Mouse (Mus musculus) thymus, postnatal 25 days (tissue): ENCODE measurements around the gene Emb.
A peak's percentile ranks its signal among the peaks of the same experiment; 100 is the strongest.

Source experiments
- DNase-seq: peaks from one replicate; pipeline ENCODE4 v3.0.0; 2022

Gene Emb

GRCm38 (mm10) chr13:117220501-117221321 lies 12.4 kb downstream of the Emb start, which contains the start of gene Gm17509:
Gene Gm17509 (minus strand): TSS chr13:117221075.
- peak; percentile 84 for DNase-seq

- DNase-seq = no peak
Observed at GRCm38 (mm10) chr13:117223125-117223524, 14.8 kb downstream of the Emb start.

GRCm38 (mm10) chr13:117224901-117225300 lies 16.6 kb downstream of the Emb start:
- DNase-seq = no peak

- DNase-seq = no peak
Observed at GRCm38 (mm10) chr13:117225561-117225960, 17.2 kb downstream of the Emb start.

GRCm38 (mm10) chr13:117230371-117231110 lies 22.2 kb downstream of the Emb start:
- no peak for DNase-seq

- no peak for DNase-seq
Observed at GRCm38 (mm10) chr13:117233808-117234207, 25.5 kb downstream of the Emb start.

- DNase-seq = no peak
Observed at GRCm38 (mm10) chr13:117234486-117234885, 26.1 kb downstream of the Emb start.

- no peak for DNase-seq
Observed at GRCm38 (mm10) chr13:117235530-117236212, 27.3 kb downstream of the Emb start.

- DNase-seq = no peak
Observed at GRCm38 (mm10) chr13:117237111-117237510, 28.8 kb downstream of the Emb start.

- DNase-seq = no peak
Observed at GRCm38 (mm10) chr13:117242063-117242462, 33.7 kb downstream of the Emb start.

GRCm38 (mm10) chr13:117242621-117243020 lies 34.3 kb downstream of the Emb start:
- no peak for DNase-seq

- DNase-seq = no peak
Observed at GRCm38 (mm10) chr13:117260704-117261103, 52.4 kb downstream of the Emb start.

GRCm38 (mm10) chr13:117266156-117266555 lies 57.8 kb downstream of the Emb start:
- DNase-seq = no peak

GRCm38 (mm10) chr13:117267963-117268362 lies 59.6 kb downstream of the Emb start:
- DNase-seq = no peak

- DNase-seq = peak; percentile 80
Observed at GRCm38 (mm10) chr13:117284036-117284435, 75.7 kb downstream of the Emb start.

- DNase-seq = peak; percentile 53
Observed at GRCm38 (mm10) chr13:117286939-117287338, 78.6 kb downstream of the Emb start.

- peak; percentile 12 for DNase-seq
Observed at GRCm38 (mm10) chr13:117287400-117287799, 79.1 kb downstream of the Emb start.

- DNase-seq = peak; percentile 74
Observed at GRCm38 (mm10) chr13:117289494-117290270, 81.3 kb downstream of the Emb start.

GRCm38 (mm10) chr13:117311446-117312225 lies 103.3 kb downstream of the Emb start:
- peak; percentile 83 for DNase-seq
